Mouse (Mus musculus): ENCODE results near the gene Nfkbia.

Gene Nfkbia

GRCm38 (mm10) chr12:55508817-55509216, 16.4 kb upstream of the Nfkbia start:
- H3K36me3 ChIP-seq (ENCODE audit: insufficient read depth, low read length), result 0 out of 2 replicates have a peak, but pooled peaks cover 3% of the 10 kb centered on the region
- peaks cover 8% of the 10 kb centered on the region for H3K9me3 ChIP-seq (ENCODE audit: low read length)
- no peak for TF ChIP-seq NANOG (IDR thresholded peaks at IDR 0.05; ENCODE audit: borderline replicate concordance, low read length)
- no peak for TF ChIP-seq CTCF (conservative IDR thresholded peaks at IDR 0.05; ENCODE audit: low read length)
- no peak for TF ChIP-seq POU5F1 (IDR thresholded peaks at IDR 0.05; ENCODE audit: borderline replicate concordance, low read length)
- 0 out of 2 replicates have a peak overlapping the region, but pooled peaks have one; percentile 55 for H3K4me3 ChIP-seq (replicated peaks; ENCODE audit: low read length)
- H3K27me3 ChIP-seq (ENCODE audit: insufficient read depth, low read length), result no peaks in the 10 kb centered on the region
- peaks cover 60% of the 10 kb centered on the region for H3K4me1 ChIP-seq (replicated peaks; ENCODE audit: low read depth, low read length)

GRCm38 (mm10) chr12:55507332-55507935, 15.0 kb upstream of the Nfkbia start:
- H3K4me3 ChIP-seq (replicated peaks; ENCODE audit: low read length), result peak overlapping the region; percentile 55
- peaks cover 60% of the 10 kb centered on the region for H3K4me1 ChIP-seq (replicated peaks; ENCODE audit: low read depth, low read length)
- no peaks in the 10 kb centered on the region for H3K27me3 ChIP-seq (ENCODE audit: insufficient read depth, low read length)
- H3K36me3 ChIP-seq (ENCODE audit: insufficient read depth, low read length), result 0 out of 2 replicates have a peak, but pooled peaks cover 3% of the 10 kb centered on the region
- H3K9me3 ChIP-seq (ENCODE audit: low read length), result peaks cover 8% of the 10 kb centered on the region
- TF ChIP-seq POU5F1 (IDR thresholded peaks at IDR 0.05; ENCODE audit: borderline replicate concordance, low read length) (no peak), CTCF (conservative IDR thresholded peaks at IDR 0.05; ENCODE audit: low read length) (no peak), NANOG (IDR thresholded peaks at IDR 0.05; ENCODE audit: borderline replicate concordance, low read length) (no peak)

- Histone ChIP-seq H3K27me3 (ENCODE audit: insufficient read depth, low read length) (no peaks in the 10 kb centered on the region), H3K4me1 (replicated peaks; ENCODE audit: low read depth, low read length) (peaks cover 75% of the 10 kb centered on the region), H3K36me3 (ENCODE audit: insufficient read depth, low read length) (peaks cover 3% of the 10 kb centered on the region; the same call in 1 of the 2 replicates), H3K4me3 (replicated peaks; ENCODE audit: low read length) (peak overlapping the region; percentile 30; the same call in 1 of the 2 replicates), H3K9me3 (ENCODE audit: low read length) (peaks cover 8% of the 10 kb centered on the region)
- peak; percentile 91 for TF ChIP-seq CTCF (conservative IDR thresholded peaks at IDR 0.05; ENCODE audit: low read length)
- TF ChIP-seq NANOG (IDR thresholded peaks at IDR 0.05; ENCODE audit: borderline replicate concordance, low read length), result no peak
- TF ChIP-seq POU5F1 (IDR thresholded peaks at IDR 0.05; ENCODE audit: borderline replicate concordance, low read length), result no peak
These were observed 13.5 kb upstream of the Nfkbia start for GRCm38 (mm10) chr12:55506029-55506330.

- H3K36me3 ChIP-seq (ENCODE audit: insufficient read depth, low read length), result peaks cover 3% of the 10 kb centered on the region; the same call in 1 of the 2 replicates
- TF ChIP-seq CTCF (conservative IDR thresholded peaks at IDR 0.05; ENCODE audit: low read length) (no peak), POU5F1 (IDR thresholded peaks at IDR 0.05; ENCODE audit: borderline replicate concordance, low read length) (no peak), NANOG (IDR thresholded peaks at IDR 0.05; ENCODE audit: borderline replicate concordance, low read length) (peak; percentile 94)
- peaks cover 80% of the 10 kb centered on the region for H3K4me1 ChIP-seq (replicated peaks; ENCODE audit: low read depth, low read length)
- peaks cover 8% of the 10 kb centered on the region for H3K9me3 ChIP-seq (ENCODE audit: low read length)
- peak overlapping the region; percentile 39; the same call in 1 of the 2 replicates for H3K4me3 ChIP-seq (replicated peaks; ENCODE audit: low read length)
- no peaks in the 10 kb centered on the region for H3K27me3 ChIP-seq (ENCODE audit: insufficient read depth, low read length)
These were observed 13.0 kb upstream of the Nfkbia start for GRCm38 (mm10) chr12:55505314-55506028.

GRCm38 (mm10) chr12:55499031-55499430, 6.6 kb upstream of the Nfkbia start:
- Histone ChIP-seq H3K4me3 (replicated peaks; ENCODE audit: low read length) (no peak overlapping the region), H3K9me3 (ENCODE audit: low read length) (no peaks in the 10 kb centered on the region), H3K27me3 (ENCODE audit: insufficient read depth, low read length) (no peaks in the 10 kb centered on the region), H3K4me1 (replicated peaks; ENCODE audit: low read depth, low read length) (peaks cover 92% of the 10 kb centered on the region), H3K36me3 (ENCODE audit: insufficient read depth, low read length) (peaks cover 14% of the 10 kb centered on the region)
- TF ChIP-seq POU5F1 (IDR thresholded peaks at IDR 0.05; ENCODE audit: borderline replicate concordance, low read length) (no peak), CTCF (conservative IDR thresholded peaks at IDR 0.05; ENCODE audit: low read length) (peak; percentile 93)

- Histone ChIP-seq H3K4me1 (replicated peaks; ENCODE audit: low read depth, low read length) (peaks cover 92% of the 10 kb centered on the region), H3K27me3 (ENCODE audit: insufficient read depth, low read length) (no peaks in the 10 kb centered on the region), H3K36me3 (ENCODE audit: insufficient read depth, low read length) (peaks cover 14% of the 10 kb centered on the region), H3K4me3 (replicated peaks; ENCODE audit: low read length) (peak overlapping the region; percentile 57; the same call in 1 of the 2 replicates), H3K9me3 (ENCODE audit: low read length) (no peaks in the 10 kb centered on the region)
- TF ChIP-seq NANOG (IDR thresholded peaks at IDR 0.05; ENCODE audit: borderline replicate concordance, low read length) (no peak), CTCF (conservative IDR thresholded peaks at IDR 0.05; ENCODE audit: low read length) (no peak), POU5F1 (IDR thresholded peaks at IDR 0.05; ENCODE audit: borderline replicate concordance, low read length) (no peak)
These were observed 5.3 kb upstream of the Nfkbia start for GRCm38 (mm10) chr12:55497737-55498136.

- Histone ChIP-seq H3K36me3 (ENCODE audit: insufficient read depth, low read length) (peaks cover 18% of the 10 kb centered on the region), H3K4me3 (replicated peaks; ENCODE audit: low read length) (peak overlapping the region; percentile 57), H3K4me1 (replicated peaks; ENCODE audit: low read depth, low read length) (peaks cover 81% of the 10 kb centered on the region), H3K9me3 (ENCODE audit: low read length) (no peaks in the 10 kb centered on the region), H3K27me3 (ENCODE audit: insufficient read depth, low read length) (no peaks in the 10 kb centered on the region)
- TF ChIP-seq CTCF (conservative IDR thresholded peaks at IDR 0.05; ENCODE audit: low read length) (no peak), POU5F1 (IDR thresholded peaks at IDR 0.05; ENCODE audit: borderline replicate concordance, low read length) (no peak), NANOG (IDR thresholded peaks at IDR 0.05; ENCODE audit: borderline replicate concordance, low read length) (no peak)
These were observed 3.6 kb upstream of the Nfkbia start for GRCm38 (mm10) chr12:55495902-55496605.
